Mouse (Mus musculus) macrophage (primary cell): ENCODE measurements at regions not wholly inside any gene's neighbourhood (a gene's known extent, or its start where the extent isn't known, plus 50 kb on each side); places are given as distances from the start of the nearest gene placed in this dataset.

Experiments used
- H3K27ac ChIP-seq: fragments of 350-480 bp; formaldehyde crosslinking; 2 replicates; pipeline ENCODE4 v1.9.0; 2021
- H3K36me3 ChIP-seq: fragments of 350-480 bp; formaldehyde crosslinking; 2 replicates; pipeline ENCODE4 v1.9.0; 2021; ENCODE audit errors: inconsistent target
- H3K4me3 ChIP-seq: fragments of 350-480 bp; formaldehyde crosslinking; 2 replicates; pipeline ENCODE4 v1.9.0; 2021; ENCODE audit errors: inconsistent target
- H3K79me2 ChIP-seq: fragments of 350-480 bp; formaldehyde crosslinking; 2 replicates; pipeline ENCODE4 v1.9.0; 2021; ENCODE audit errors: inconsistent target
- WGBS: methylation state at CpG from one replicate; pipeline ENCODE4 v1.1.7; 2026; ENCODE audit warnings: inconsistent platforms; ENCODE audit not compliant: missing documents; 5-methylcytosine and 5-hydroxymethylcytosine counted together

DNA sequence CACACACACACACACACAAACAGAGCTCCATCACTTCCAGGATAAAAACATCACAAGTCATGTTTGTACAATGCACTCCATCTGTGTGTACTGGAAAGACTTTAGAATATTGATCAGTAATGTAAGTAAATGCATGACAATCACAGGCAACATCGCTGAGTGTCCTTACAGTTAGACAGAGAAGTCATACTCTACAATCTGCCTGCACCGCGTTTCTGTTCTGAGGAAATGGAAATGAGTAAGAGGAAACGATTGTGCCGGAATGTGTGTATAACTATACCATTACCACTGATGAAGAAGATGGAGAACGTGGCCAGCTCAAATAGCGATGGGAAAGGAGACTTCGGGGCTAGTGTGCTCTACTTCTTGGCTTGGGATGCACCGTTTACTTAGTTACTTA, 210.7 kb downstream of the Dusp6 start:
- WGBS: 86% methylated on average over 9 of the region's 9 CpGs
- Histone ChIP-seq H3K4me3 (no peak overlapping the region), H3K36me3 (no peaks in the 10 kb centered on the region), H3K27ac (no peak overlapping the region), H3K79me2 (no peaks in the 10 kb centered on the region)

DNA sequence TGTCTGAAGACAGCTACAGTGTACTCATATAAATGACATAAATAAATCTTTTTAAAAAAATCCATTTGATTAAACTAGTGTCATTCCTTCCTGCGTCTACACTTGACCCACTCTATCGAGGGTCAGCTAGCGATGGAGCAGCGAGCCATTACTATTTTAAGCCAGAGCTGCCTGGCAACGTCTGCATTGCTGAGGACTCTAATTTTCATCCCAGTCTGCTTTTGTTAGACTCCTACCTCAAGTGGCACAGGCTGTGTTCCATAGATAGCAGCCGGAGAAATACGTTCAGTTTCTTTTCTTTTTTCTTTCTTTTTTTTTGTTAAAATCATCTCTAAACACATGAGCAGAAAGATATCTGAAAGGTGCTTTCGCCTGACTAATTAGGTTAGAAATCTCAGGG, 211.5 kb downstream of the Dusp6 start:
- WGBS: 84% methylated on average over 8 of the region's 8 CpGs
- H3K36me3 ChIP-seq: no peaks in the 10 kb centered on the region

DNA sequence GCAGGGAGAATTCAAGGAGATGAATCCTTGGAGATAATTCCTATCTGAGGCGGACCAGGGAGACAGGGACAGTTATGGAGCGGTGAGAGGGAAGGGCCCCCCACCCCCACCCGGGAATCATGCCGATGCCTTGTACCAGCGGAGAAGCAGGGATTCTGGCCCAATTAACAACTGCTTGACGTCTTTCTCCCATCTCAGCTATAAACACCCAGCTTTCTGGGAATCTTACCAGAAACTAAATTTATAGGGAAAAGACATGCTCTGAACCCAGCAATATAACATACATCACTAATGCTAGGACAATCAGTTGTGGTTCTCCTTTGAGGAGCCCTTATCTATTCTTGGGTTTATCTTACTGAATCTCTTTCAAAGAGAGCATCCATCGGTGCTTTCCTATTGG, 213.2 kb downstream of the Dusp6 start:
- 86% methylated on average over 7 of the region's 7 CpGs for WGBS
- Histone ChIP-seq H3K79me2 (no peaks in the 10 kb centered on the region), H3K27ac (no peak overlapping the region), H3K36me3 (no peaks in the 10 kb centered on the region), H3K4me3 (no peak overlapping the region)

More for the DNA sequence above, 211.5 kb downstream of the Dusp6 start:
- no peak overlapping the region for H3K27ac ChIP-seq
- H3K79me2 ChIP-seq: no peaks in the 10 kb centered on the region
- H3K4me3 ChIP-seq: no peak overlapping the region

DNA sequence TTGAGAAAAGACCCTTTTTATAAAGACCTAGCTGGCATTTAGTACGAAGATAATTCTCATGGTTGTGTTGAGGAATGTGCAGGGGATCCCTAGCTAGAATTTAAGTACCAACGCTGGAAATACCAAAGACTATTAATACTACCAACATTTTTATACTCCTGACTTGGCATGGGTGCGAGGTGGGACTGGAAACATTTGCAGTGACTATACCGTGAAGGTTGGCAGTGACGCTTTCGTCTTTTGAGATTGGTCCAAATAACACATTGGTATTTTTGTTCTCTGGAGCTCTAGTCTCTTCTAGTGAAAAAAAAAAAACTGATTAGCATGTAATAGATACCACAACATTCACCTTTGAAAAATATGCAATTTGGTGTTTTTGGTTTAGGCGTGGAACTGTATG, 213.7 kb downstream of the Dusp6 start:
- H3K27ac ChIP-seq: no peak overlapping the region
- 100% methylated on average over 6 of the region's 7 CpGs for WGBS
- no peaks in the 10 kb centered on the region for H3K36me3 ChIP-seq
- H3K4me3 ChIP-seq: no peak overlapping the region
- no peaks in the 10 kb centered on the region for H3K79me2 ChIP-seq

DNA sequence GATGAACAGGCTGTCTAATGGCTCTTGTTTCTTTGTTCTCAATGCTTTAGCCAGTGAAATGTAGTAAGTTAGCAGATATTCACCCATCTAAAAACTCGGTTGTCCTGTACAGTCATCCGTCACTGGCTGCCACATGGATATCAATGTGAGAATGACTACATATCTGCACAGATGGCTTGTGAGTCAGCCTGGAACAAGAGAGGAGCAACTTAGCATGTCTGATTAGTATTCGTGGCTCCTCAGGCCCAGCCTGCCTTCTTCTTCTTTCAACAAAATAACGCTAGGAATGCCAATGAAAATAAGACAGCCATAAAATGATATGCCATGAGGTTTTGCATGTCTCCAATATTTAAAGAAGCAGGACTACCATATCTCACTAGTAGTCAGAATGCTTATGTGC, 217.5 kb downstream of the Dusp6 start:
- WGBS: 97% methylated on average over 4 of the region's 4 CpGs

DNA sequence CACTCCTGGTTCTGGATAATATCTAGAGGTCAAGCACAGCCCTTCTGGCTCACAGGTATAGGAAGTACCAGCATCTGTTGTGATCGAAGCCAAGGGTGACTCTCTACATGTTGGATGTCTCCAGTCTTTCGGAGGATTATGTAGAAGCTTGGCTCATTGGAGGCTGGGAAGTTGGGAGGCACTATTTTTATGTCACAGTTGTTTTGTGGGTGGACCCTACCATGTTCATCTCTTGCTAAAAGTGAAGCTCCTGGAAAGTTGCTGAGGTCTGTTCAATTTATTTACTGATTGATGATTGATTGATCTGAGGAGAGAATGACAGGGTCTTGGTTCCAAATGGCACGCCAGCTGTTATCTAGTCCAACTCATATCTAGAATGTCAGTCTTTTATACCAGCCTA, 219.0 kb downstream of the Dusp6 start:
- Histone ChIP-seq H3K36me3 (no peaks in the 10 kb centered on the region), H3K27ac (no peak overlapping the region), H3K4me3 (no peak overlapping the region), H3K79me2 (no peaks in the 10 kb centered on the region)
- 97% methylated on average over 3 of the region's 3 CpGs for WGBS

More for the DNA sequence above, 217.5 kb downstream of the Dusp6 start:
- Histone ChIP-seq H3K36me3 (no peaks in the 10 kb centered on the region), H3K79me2 (no peaks in the 10 kb centered on the region), H3K27ac (no peak overlapping the region), H3K4me3 (no peak overlapping the region)

DNA sequence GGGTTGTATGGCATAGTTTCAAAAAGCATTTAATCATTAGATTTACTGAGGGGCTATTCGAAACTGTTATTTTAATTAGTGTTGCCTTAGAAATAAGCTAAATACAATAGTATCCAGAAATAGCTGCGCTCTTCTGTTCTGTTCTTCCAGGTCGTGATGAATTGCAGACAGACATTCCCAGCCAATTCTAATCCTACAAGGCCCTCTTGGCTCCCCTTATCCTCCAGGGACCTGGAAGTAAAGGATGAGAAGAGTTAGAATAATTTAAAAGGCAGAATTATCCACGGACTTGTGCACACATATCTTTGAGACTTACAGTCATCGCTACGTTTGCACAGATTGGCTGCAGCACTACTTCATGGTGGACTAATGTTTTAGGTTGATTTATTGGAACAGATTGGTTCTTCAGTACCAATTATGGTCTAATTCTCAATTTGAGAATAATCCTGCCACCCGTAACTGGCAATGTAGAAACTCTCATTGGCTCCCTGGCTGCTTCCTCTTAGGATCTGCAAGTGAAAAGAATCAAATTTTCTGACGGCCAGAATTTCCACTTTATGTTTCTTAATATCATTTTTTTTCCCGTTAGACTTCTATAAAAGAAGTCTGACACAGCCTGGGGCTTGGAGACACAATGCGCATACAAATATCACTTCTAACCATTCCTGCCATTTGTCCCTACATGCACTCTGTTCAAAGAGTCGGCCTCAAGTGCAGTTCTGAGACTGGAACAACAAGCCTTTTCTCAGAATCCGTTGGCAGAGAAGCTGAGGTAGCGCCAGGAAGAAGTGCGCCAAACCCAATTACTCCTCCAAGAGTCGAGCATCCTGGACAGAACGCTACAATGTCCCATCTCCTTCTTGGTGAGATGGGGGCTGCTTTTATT, 225.4 kb downstream of the Dusp6 start:
- H3K36me3 ChIP-seq: no peaks in the 10 kb centered on the region
- no peaks in the 10 kb centered on the region for H3K79me2 ChIP-seq
- WGBS: 96% methylated on average over 16 of the region's 16 CpGs
- no peak overlapping the region for H3K4me3 ChIP-seq
- H3K27ac ChIP-seq: no peak overlapping the region

DNA sequence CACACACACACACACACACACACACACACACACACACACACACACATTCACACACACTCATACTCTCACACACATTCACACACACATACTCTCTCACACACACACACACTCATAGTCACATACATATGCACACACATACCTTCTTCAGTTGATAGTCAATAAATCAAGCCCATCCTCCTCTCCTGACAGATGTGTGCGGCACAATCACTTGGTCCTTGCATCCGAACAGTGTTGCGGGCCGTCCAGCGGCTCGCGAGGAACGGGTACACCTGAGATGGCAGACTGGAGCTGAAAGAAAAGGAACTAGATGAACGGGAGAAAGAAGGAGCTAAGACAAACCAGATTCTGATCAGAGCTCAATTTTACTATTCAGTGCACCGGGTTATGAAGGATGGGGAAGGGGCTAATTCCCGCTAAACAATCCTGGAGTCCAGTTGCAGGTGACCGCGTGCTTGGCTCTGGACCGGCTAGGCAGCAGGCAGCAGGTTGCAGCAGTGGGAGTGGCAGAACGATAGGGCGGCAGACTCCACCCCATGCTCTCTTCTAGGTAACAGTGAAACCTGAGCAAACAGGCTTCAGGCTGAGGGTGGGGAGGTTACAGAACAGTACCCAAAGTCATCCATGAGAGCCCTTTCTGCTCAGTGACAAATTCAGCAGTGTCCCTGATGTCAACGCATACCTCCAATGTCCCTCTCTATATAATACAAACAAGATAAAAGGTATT, 247.8 kb downstream of the Csl start:
- H3K36me3 ChIP-seq: no peaks in the 10 kb centered on the region
- 94% methylated on average over 17 of the region's 17 CpGs for WGBS
- no peak overlapping the region for H3K27ac ChIP-seq
- H3K4me3 ChIP-seq: no peak overlapping the region
- no peaks in the 10 kb centered on the region for H3K79me2 ChIP-seq

DNA sequence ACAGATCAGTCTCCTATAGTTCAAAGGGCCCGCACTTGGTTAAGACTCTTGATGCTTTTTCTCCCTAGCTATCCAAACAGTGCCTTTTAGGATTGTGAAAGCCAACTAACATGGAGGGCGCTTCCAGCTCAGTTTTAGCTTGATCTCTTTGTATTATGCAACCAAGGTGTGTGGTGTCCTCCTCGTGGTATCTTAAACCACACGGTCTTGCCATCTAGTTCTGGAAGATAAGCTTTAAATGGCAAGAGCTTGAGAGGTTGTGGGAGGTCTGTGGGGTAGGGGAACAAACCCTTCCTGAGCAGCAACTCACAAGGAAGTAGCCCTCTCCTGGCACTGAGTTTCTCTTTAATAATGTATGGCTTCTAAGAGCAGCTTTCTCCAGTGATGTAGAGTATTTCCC, 241.5 kb downstream of the Csl start:
- Histone ChIP-seq H3K36me3 (no peaks in the 10 kb centered on the region), H3K4me3 (no peak overlapping the region), H3K79me2 (no peaks in the 10 kb centered on the region), H3K27ac (no peak overlapping the region)
- 49% methylated on average over 4 of the region's 4 CpGs for WGBS

DNA sequence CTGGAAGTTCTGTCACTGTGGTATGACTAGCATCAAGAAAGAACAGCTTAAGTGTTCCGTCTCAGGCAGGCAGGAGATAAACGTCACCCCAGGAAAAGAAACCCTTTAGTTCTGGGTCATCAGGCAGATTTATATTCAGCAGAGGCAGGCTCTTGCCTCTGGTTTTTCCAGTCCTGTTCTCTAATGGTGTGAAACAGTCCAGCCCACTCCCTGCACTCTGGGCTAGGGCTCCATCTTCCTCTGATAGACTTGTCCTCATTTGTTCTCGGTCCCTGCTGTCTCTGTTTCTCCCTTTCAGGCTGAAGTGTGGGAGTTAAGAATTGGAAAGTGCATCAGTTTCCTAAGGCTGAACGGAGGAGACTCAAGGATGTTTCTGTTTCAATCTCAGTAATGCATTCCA, 240.0 kb downstream of the Csl start:
- no peak overlapping the region for H3K4me3 ChIP-seq
- no peak overlapping the region for H3K27ac ChIP-seq
- H3K36me3 ChIP-seq: no peaks in the 10 kb centered on the region
- 93% methylated on average over 4 of the region's 4 CpGs for WGBS
- no peaks in the 10 kb centered on the region for H3K79me2 ChIP-seq

DNA sequence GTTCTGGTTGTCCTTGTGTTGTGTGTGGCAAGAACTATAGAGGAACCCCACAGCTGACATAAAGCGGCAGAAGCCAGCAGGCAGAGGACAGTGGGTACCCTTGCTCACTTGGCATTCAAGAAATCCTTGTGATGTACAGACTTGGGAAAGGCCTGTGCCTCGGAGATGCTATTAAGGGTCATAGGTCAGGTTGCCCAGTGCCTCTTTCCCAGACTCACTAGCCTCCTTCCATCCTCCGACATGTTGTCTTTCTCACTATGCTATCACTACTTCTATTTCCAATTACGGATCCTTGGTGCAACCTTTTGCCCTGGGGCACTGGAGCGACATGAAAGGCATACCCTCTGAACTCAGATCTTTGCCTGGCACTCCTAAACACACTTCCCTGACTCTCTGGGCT, 235.6 kb downstream of the Csl start:
- Histone ChIP-seq H3K79me2 (no peaks in the 10 kb centered on the region), H3K4me3 (no peak overlapping the region), H3K27ac (no peak overlapping the region), H3K36me3 (no peaks in the 10 kb centered on the region)
- 91% methylated on average over 5 of the region's 5 CpGs for WGBS

DNA sequence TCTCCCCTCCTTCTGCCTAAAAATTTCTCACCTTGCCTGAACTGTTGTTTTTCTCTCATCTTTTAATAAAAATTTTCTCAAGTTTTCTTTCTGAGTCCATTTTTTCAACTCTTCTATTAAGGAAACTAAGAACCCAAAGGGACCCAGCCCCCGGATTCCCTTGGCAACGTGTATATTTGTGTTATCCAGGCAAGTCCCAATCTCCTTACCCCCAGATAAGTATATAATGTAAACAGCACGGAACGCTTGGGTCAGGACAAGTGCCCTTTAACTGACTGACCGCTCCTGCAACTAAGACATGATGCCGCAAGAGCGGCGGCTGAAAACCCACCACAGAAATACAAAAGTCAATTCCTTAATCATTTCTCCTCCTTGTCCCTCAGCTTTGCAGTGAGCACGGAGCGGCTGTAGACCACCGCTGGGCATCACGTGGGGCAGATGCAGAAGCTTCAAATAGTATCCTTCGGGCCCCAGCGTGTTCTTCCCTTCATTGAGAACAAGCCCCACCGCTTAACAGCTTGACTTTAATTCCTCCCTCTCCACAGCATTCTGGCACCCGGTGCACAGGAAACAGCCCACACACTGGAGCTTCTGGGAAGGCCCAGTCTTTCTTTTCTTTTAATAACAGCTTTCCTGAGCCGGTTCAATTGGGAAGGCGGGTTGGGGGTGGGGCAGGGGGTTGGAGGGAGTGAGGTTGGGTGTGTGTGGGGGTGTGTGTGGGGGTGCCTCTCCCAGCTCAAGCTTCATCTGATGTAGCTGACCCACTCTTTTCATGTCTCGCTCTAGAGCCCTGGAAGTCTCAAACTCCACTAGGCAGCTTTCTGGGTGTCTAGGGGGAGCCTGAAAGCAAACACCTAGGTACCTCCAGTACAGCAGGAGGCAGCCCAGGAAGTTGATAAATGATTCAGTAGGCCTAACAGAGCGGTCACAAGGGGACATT, 234.9 kb downstream of the Csl start:
- Histone ChIP-seq H3K27ac (no peak overlapping the region), H3K4me3 (no peak overlapping the region), H3K79me2 (no peaks in the 10 kb centered on the region), H3K36me3 (no peaks in the 10 kb centered on the region)
- WGBS: 85% methylated on average over 20 of the region's 20 CpGs

DNA sequence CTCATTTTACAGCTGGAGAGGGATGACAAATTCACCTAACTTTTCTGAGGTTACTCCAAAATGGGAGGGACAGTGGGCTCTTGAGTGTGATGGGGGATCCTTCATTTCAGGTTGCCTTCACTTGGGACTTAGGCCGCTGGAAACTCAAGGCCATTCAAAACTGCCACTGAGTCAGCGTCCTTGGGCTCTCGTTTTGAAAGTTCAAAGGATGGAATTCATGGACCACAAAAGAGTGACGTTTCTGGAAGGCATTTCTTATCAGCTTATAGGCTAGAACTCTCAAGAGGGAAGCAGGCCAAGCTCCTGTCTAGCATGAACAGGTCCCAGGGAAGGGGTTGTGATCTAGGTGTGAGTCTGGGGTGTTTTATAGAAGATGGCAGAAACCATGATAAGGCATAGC, 233.3 kb downstream of the Csl start:
- H3K27ac ChIP-seq: no peak overlapping the region
- H3K36me3 ChIP-seq: no peaks in the 10 kb centered on the region
- 95% methylated on average over 4 of the region's 4 CpGs for WGBS
- H3K79me2 ChIP-seq: no peaks in the 10 kb centered on the region
- no peak overlapping the region for H3K4me3 ChIP-seq

DNA sequence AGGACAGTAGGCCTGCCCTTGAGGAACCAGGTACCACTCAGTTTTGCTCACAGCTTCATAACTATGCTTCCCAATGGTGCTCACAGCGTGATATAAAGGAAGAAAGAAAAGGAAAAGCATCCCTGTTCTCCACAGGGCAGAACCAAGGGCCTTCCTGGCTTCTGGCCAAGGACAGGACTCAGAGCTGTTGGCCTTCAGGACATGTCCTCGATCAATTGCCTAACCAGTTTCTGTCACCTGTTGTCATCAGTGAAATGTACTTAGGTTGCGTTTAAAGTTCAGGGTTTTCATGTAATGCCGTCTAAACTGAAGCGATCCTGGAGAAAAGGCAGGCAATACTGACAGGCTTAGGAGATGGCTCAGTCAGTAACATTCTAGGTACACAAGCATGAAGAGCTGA, 232.9 kb downstream of the Csl start:
- WGBS: 95% methylated on average over 5 of the region's 5 CpGs
- Histone ChIP-seq H3K79me2 (no peaks in the 10 kb centered on the region), H3K36me3 (no peaks in the 10 kb centered on the region), H3K4me3 (no peak overlapping the region), H3K27ac (no peak overlapping the region)
